Mouse (Mus musculus) MEL-GATA-1-ER (cell line): ENCODE data around the gene Pde6b.
A peak's percentile ranks its signal among the peaks of the same experiment; 100 is the strongest.

Experiments
- DNase-seq: peaks from one replicate; pipeline ENCODE4 v3.0.0-alpha.2; 2012; ENCODE audit warnings: low read depth; ENCODE audit errors: extremely low read depth

The Pde6b gene

GRCm38 (mm10) chr5:108461082-108462065, 73.2 kb downstream of the Pde6b start, which contains the start of gene Pcgf3:
TSS of gene Pcgf3 (plus strand) at chr5:108461232.
- DNase-seq: peak; percentile 71

- no peak for DNase-seq
These were observed 74.3 kb downstream of the Pde6b start for GRCm38 (mm10) chr5:108462446-108462845.

GRCm38 (mm10) chr5:108465131-108465891, 77.1 kb downstream of the Pde6b start:
- DNase-seq: peak; percentile 50

- DNase-seq: no peak
These were observed 78.5 kb downstream of the Pde6b start for GRCm38 (mm10) chr5:108466647-108467046.

GRCm38 (mm10) chr5:108469617-108470016, 81.4 kb downstream of the Pde6b start:
- no peak for DNase-seq

- DNase-seq: no peak
These were observed 85.5 kb downstream of the Pde6b start for GRCm38 (mm10) chr5:108473737-108474136.

- no peak for DNase-seq
These were observed 87.8 kb downstream of the Pde6b start for GRCm38 (mm10) chr5:108475977-108476376.
